Mouse (Mus musculus) mouse trophoblast stem cell (cell line): ENCODE results near the gene Thrb.

ENCODE experiments used
- in situ Hi-C, 2 experiments: fragments of 300-500 bp; cut with MseI, MboI; formaldehyde crosslinking; loops; 2 replicates in 1 of 2; 3 replicates in 1 of 2; pipeline ENCODE4 v1.15.1; 2025

Thrb gene

DNA sequence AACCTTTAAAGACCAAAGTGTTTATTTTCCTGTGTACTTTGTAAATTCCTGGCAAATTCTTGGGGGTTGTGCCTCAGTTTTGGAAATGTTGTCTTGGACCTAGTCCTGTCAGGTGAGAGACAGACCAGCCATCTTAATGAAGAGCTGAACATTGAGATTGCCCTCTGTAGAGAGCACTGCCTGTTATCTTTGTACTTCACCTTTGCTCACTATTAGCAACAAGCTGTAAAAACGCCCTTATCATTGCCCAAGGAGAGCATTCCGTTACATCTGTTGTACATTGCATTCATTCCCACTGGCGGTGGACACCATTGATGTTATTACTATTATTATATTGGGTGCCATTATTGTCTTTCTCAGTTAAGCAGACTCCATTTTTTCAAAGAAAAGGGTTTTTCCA lies 40.2 kb downstream of the Thrb start:
- in situ Hi-C loops = no loop called here

DNA sequence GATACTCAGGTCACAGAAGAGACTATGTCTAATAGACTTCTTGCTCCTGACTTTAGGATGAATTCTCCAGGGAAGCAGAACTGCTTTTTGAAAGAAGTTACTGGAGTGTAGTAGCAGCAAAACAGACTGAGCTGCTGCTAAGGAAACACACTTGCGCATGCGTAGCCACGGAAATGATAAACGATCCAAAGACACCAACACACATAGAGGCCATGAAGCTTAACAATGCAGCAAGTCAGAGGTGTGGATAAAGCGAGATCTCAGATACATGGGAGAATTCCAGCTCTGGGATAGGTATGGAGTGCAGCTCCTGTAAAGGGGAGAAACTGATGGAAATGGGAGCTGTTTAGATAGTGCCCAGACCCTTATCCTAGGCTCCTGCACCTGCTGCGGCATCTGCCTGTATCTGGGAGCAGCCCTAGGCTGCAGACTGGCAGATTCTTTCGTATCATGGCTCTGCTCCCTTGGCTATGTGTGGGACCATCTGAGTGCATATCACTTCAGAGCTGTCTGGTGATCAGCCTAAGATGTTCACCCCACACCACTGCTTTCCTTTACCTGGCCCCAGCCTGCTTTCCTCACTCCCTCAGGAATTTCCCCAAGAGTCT lies 53.3 kb downstream of the Thrb start:
- in situ Hi-C loops = no loop called here

- in situ Hi-C loops = no loop called here
These were observed 59.4 kb downstream of the Thrb start for GRCm38 (mm10) chr14:17719494-17719893.

DNA sequence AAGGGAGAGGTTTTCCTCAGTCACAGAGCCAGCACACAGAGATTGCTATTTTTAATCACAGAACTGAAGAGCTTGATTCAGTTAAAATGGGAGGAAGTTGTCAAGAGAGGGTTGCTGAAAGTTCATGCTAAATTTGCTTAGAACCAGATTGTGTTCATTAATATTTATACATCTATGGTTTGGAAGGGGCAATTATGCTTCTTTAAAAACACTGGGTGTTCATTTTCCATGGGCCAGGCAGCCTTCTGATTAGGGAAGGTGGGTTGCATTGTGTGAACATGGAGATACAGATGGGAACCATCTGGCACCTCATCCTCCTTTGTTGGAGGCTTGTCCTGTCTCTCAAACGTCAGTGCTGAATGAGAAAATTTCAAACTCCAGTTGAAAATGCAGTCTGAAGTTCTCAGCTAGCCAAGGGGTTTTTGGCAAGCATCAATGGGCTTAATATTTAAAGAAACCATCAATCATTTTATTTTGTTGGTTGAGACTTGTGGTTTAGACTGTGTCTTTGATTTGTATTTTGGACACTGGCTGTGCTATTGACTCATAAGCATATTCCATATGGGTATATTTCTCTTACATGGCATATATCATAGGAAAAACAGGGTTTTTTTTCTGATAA lies 62.9 kb downstream of the Thrb start:
- in situ Hi-C loops = no loop called here

DNA sequence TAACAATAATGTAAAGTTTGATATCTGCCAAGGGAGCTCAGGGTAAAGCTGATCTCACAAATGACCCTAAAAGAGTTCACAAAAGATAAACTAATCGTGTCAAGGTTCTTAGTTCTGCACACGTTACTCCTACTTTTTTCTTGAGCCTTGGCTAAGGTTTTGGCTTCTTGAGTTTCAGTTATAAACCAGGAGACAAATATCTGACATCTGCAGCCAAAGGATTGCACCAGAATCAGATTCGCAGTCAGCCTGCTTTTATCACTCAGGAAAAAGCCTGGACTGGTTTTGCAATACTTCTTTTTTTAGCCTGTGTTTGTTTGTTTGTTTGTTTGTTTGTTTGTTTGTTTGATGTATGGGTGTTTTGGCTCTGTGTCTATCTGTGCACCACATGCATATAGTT lies 64.5 kb downstream of the Thrb start:
- in situ Hi-C loops = no loop called here

DNA sequence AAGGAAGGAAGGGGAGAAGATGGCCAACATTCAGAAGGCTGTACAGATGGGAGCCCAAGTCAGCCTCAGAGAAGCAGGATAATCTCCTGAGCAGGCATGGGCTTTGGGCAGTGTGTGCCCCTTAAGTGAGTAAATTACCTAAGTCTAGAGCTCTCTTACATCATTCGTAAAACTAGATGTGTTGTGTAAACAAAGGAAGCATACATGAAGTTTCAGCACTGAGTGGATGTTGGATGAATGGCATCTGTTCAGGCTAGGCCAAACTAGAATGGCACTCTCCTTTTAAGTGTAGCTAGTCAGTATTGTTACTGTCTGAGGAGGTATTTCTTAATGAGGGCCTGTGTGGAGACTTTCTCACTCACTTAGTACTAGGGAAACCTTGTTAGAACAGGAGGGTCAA lies 66.8 kb downstream of the Thrb start:
- in situ Hi-C loops = no loop called here

DNA sequence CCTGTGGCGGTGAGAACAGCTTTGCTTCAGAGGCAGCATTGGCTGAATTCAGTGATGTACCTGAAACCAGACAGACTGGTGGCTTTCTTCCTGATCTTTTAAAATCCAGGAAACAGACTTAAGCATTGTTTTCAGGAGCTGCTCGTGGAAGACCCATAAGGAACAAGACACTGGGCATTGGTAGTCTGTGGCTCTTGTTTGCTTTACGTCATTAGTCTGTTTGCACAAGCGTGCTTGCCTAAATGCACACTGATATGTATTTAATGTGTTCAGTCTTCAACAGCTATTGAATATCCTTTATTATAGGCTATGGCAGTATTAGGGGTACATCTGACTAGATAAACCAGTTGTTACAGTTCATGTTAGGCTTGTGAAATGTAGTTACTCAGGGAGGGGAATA lies 67.8 kb downstream of the Thrb start:
- in situ Hi-C loops = no loop called here

DNA sequence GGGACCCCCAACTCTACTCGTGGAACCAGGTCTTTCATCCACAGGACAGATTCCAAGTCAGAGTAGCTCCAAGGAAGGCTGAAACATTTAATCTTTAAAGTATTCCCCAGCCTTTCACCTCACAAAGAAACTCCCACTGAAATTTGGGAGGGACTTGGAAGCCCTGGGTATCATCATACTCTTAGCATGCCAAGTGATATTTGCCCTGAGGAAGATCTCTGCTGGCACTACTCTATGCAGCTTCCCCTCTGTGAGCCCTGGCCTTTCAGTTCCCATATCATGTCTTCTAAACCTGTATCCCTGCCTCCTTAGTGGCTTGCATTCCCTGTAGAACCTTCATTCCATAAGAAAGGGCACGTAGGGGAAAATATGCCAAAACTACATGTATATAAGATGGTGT lies 68.8 kb downstream of the Thrb start:
- in situ Hi-C loops = no loop called here

GRCm38 (mm10) chr14:17731020-17731419 lies 71.0 kb downstream of the Thrb start:
- in situ Hi-C loops = no loop called here

- in situ Hi-C loops = no loop called here
These were observed 73.2 kb downstream of the Thrb start for GRCm38 (mm10) chr14:17733077-17733778.

DNA sequence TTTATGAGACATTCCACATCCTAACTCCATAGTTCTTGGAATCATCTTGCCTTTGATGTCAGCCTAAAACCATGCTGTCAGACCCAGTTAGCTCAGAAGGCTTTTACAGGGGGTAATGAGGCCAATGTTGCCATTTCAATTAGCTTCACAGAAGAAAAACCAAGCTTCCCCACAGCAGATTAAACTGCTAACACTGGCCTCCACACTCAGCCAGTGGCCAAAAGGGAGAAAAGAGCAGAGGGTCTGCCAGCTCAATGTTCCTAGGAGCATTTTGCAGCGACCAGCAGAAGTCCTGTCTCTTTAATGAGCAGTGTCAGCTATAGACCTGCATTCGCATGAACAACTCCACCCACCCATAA lies 73.7 kb downstream of the Thrb start:
- in situ Hi-C loops = no loop called here

- in situ Hi-C loops = no loop called here
These were observed 75.4 kb downstream of the Thrb start for GRCm38 (mm10) chr14:17735440-17735839.

DNA sequence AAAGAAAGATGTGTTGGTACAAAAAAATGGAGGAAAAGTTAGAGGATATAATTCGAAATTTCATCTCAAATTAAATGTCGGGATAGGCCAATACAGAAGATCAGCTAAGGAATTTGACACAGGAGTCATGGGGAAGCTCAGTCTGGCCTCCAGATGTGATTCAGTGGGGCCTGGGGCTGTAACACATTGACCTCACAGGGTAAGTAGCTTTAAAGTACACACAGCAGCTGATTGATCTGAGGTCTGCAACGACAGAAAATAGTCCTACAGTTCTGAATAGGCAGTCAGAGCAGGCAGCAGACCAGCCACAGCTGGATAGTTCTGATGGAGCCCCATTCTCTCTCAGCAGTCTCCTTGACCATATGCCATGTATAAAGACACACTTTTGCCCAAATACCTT lies 80.8 kb downstream of the Thrb start:
- in situ Hi-C loops = no loop called here

- in situ Hi-C loops = no loop called here
These were observed 82.2 kb downstream of the Thrb start for GRCm38 (mm10) chr14:17742264-17742663.

DNA sequence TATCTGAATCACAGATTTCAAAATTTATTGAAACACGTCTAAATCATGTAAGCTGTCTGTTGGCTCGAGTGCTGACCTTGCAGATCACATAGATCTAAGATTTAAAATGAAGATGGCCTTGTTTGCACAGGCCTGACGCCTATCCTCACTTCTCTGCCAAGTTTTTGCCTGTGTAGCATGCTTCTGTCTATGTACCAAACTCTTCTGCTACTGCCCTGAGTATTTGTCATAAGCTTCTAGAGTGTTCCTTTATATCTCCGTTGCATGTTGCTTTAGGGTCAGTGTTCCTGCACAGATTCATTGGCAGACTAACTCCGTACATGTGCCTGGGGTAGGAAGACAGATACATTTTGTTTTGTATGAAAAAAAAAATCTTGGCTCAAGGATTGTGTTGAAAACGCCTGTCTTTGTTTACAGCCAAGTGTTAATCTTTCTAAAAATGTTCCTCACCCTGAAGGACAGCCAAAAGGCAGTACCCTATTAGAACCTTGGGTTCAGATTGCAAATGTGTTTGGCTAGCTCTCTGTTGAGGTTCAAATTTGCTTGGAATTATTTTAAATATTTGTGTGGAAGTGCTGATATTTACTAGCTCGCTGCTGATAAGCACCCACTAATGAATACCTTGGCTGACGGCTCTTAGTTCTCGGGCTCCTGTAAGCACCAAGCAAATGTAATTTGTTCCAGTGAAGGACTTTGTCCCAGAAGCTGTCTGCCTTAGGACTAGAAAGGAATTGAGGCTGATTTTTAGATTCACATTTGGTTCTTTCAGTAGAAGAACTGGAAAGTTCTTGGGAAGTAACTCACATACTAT lies 83.0 kb downstream of the Thrb start:
- in situ Hi-C loops = no loop called here

- in situ Hi-C loops = no loop called here
These were observed 83.7 kb downstream of the Thrb start for GRCm38 (mm10) chr14:17743713-17744158.

DNA sequence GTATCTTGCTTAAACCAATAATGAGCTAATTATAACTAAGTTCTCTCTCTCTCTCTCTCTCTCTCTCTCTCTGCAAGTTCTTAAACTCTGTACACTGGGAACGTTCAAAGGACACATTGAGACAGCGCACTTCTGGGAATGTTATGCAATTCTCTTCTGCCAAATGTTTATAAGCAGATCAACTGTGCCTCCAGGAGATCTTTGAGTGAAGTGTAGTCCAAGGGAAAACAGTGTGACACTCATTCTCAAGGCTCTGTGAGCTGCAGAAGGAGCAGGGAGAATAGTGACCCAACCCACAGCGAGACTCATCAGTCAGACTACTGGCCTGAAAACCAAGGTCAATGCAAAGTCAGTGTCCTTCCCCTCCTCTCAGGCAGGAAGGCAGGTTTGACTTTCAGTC lies 87.9 kb downstream of the Thrb start:
- in situ Hi-C loops = no loop called here

DNA sequence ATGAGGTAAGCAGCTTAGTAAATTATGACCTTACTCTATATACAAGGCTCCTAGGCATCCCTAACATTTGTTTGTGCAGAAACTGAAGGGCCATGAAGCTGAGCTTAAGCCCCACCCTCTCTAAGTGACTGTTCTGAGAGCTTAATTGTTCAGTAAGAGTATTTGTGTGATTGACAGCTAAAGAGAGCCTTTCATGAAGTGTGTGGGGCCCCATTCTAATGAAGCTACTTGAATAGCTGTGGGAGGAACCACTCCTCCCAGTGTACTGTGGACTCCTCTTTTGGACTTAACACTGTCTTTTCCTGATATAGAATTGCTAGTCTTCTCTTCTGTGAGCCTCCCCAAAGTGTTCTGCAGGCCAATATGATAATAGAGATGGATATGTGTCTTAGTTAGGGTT lies 88.9 kb downstream of the Thrb start:
- in situ Hi-C loops = no loop called here

DNA sequence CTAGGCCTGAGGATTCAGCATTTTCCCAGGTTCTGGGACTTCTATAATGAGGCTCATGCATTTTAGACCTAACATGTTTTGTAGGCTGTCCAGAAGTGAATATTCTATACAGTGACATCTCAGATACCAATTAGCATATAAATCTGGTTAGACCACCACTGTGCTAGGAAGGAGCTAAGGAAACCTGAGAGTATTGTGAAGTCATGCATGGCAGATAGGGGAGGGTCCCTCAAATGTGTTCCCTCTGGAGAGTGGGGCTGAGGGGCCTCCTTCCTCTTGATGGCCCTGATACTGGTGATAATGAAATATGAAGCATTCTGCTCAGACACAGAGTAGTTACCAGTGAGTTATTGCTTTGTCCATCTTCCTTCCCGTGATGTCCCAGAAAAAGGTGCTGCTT lies 91.8 kb downstream of the Thrb start:
- in situ Hi-C loops = no loop called here

GRCm38 (mm10) chr14:17753429-17753828 lies 93.4 kb downstream of the Thrb start:
- in situ Hi-C loops = no loop called here

GRCm38 (mm10) chr14:17756732-17757131 lies 96.7 kb downstream of the Thrb start:
- in situ Hi-C loops = no loop called here

DNA sequence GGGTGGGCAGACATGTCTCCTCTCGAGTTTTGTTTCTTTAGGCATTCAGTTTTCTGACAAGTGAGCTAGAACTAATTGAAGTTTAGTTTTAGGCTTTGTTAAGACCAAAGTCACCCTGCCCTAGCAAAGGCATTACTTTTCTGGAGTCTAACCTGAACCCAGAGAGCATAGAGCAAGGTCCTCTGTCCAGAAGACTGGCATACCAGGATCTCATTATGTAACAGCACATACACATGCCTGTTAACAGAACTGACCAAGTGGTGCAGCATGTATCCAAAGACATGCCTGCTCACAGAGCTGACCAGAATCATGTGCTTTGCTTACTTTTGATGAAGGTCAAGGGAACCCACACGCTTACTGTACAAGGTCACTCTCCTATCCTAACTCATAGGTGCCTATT lies 107.9 kb downstream of the Thrb start:
- in situ Hi-C loops = no loop called here
